Comparison of ENCODE assay signal across 11 mouse cellular contexts in the genomic region with DNA sequence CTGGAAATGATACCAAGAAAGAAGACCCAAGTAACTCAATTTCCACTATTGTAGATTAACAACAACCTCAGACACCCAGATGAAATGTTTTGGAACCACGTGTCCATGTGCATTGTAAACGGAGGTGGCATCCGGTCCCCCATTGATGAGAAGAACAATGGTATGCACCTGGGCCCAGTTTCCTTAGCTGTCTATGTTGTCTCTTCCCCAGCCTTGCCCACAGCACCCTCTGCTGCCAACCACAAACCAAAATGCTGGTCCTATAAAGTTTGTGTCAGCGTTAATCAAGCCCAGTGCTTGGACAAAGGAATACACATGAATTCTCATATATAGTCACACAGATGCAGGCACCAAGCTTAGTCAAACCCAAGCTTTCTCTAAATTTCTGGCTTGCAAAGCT. TPM values are rescaled to one million over a fixed set of nuclear protein-coding genes. Genes with fewer than 3 reads are reported as not detected.
DNase-seq lines count a peak whose midpoint lies in the region; ATAC-seq and TF ChIP-seq lines count a peak whose summit lies in the region.
"Had no signal": no experiment of that assay in that cellular context is flagged by ENCODE, and none has a peak within 500 bp of the region (broad histone marks: within the 10 kb centered on the region; RNA-seq: fewer than 3 reads in every experiment).

No protein-coding gene starts in this region.

- no peak for TF ChIP-seq POLR2A in bone marrow, adult 2 months (IDR thresholded peaks at IDR 0.05; ENCODE audit: borderline replicate concordance, control insufficient read depth, low read depth, low read length)

- TF ChIP-seq CTCF in forebrain, postnatal 0 days (IDR thresholded peaks at IDR 0.05; ENCODE audit: low read depth), result 0 out of 2 replicates have a peak, but pooled peaks have one; percentile 18
- peak; percentile 47 for TF ChIP-seq CTCF in liver, postnatal 0 days (IDR thresholded peaks at IDR 0.05; ENCODE audit: low read depth)
- peak; percentile 59 for TF ChIP-seq CTCF in bone marrow, adult 2 months (IDR thresholded peaks at IDR 0.05; ENCODE audit: control insufficient read depth, insufficient read depth, low read length)

- no peak overlapping the region for H3K4me2 ChIP-seq in forebrain, postnatal 0 days (ENCODE audit: low read depth)
- H3K4me2 ChIP-seq in forebrain, embryonic 16.5 days (ENCODE audit: low read length), result no peak overlapping the region
- no peak overlapping the region for H3K4me2 ChIP-seq in liver, postnatal 0 days (ENCODE audit: low read depth, low read length)
- H3K4me2 ChIP-seq in liver, embryonic 11.5 days, result no peak overlapping the region
- H3K4me2 ChIP-seq: liver, embryonic 13.5 days had no signal

- TF ChIP-seq EP300 in liver, postnatal 0 days (IDR thresholded peaks at IDR 0.05; ENCODE audit: low read depth), result no peak

- no peak overlapping the region for H3K4me3 ChIP-seq in forebrain, postnatal 0 days (ENCODE audit: low read depth, low read length)
- no peak overlapping the region for H3K4me3 ChIP-seq in forebrain, embryonic 16.5 days (replicated peaks; ENCODE audit: low read length)
- no peak overlapping the region for H3K4me3 ChIP-seq in liver, postnatal 0 days (ENCODE audit: low read depth, low read length)
- H3K4me3 ChIP-seq in liver, embryonic 11.5 days (ENCODE audit: low read depth, low read length), result no peak overlapping the region
- H3K4me3 ChIP-seq in bone marrow, adult 2 months (replicated peaks; ENCODE audit: control insufficient read depth, low read depth, low read length), result no peak overlapping the region
- H3K4me3 ChIP-seq: liver, embryonic 13.5 days; midbrain, embryonic 10.5 days had no signal

- H3K27me3 ChIP-seq in forebrain, postnatal 0 days (ENCODE audit: insufficient read depth, low read length), result no peaks in the 10 kb centered on the region
- no peaks in the 10 kb centered on the region for H3K27me3 ChIP-seq in forebrain, embryonic 16.5 days (replicated peaks; ENCODE audit: control insufficient read depth, insufficient read depth, low read length)
- H3K27me3 ChIP-seq in liver, postnatal 0 days (ENCODE audit: insufficient read depth, low read length), result no peaks in the 10 kb centered on the region
- H3K27me3 ChIP-seq in liver, embryonic 11.5 days (replicated peaks; ENCODE audit: control insufficient read depth, insufficient read depth, low read length), result no peaks in the 10 kb centered on the region
- H3K27me3 ChIP-seq: liver, embryonic 13.5 days had no signal

- H3K9me3 ChIP-seq in forebrain, postnatal 0 days (ENCODE audit: low read length), result no peaks in the 10 kb centered on the region
- H3K9me3 ChIP-seq in forebrain, embryonic 16.5 days (ENCODE audit: control insufficient read depth, low read length), result no peaks in the 10 kb centered on the region
- no peaks in the 10 kb centered on the region for H3K9me3 ChIP-seq in liver, postnatal 0 days (ENCODE audit: low read length)
- no peaks in the 10 kb centered on the region for H3K9me3 ChIP-seq in liver, embryonic 11.5 days (ENCODE audit: control insufficient read depth, low read length)
- H3K9me3 ChIP-seq: liver, embryonic 13.5 days; midbrain, embryonic 10.5 days had no signal

- H3K9ac ChIP-seq in forebrain, postnatal 0 days, result no peak overlapping the region
- H3K9ac ChIP-seq in forebrain, embryonic 16.5 days (replicated peaks; ENCODE audit: low read depth, low read length), result no peak overlapping the region
- no peak overlapping the region for H3K9ac ChIP-seq in liver, postnatal 0 days (replicated peaks)
- no peak overlapping the region for H3K9ac ChIP-seq in liver, embryonic 11.5 days (ENCODE audit: low read depth, low read length)
- H3K9ac ChIP-seq: liver, embryonic 13.5 days had no signal

- DNase-seq in forebrain, postnatal 0 days, result no peak
- no peak for DNase-seq in liver, postnatal 0 days
- no peak for DNase-seq in liver, embryonic 11.5 days (ENCODE audit: low spot score)
- DNase-seq in thymus, postnatal 0 days (ENCODE audit: low spot score), result peak; percentile 68
- no peak for DNase-seq in adrenal gland, postnatal 14 days
- DNase-seq in gastrocnemius, postnatal 14 days, result no peak
- DNase-seq: gastrocnemius, postnatal 10 days; liver, embryonic 13.5 days had no signal

- 80% methylated on average over 4 of the region's 4 CpGs for WGBS in forebrain, postnatal 0 days
- WGBS in forebrain, embryonic 16.5 days, result 82% methylated on average over 4 of the region's 4 CpGs
- WGBS in liver, postnatal 0 days (ENCODE audit: insufficient replicate concordance), result 74% methylated on average over 4 of the region's 4 CpGs
- 79% methylated on average over 4 of the region's 4 CpGs for WGBS in liver, embryonic 11.5 days
- WGBS in bone marrow, adult 2 months, result 57% methylated on average over 4 of the region's 4 CpGs

- no peak for ATAC-seq in forebrain, postnatal 0 days
- no peak for ATAC-seq in forebrain, embryonic 16.5 days
- peak; percentile 44; the same call in 1 of the 2 replicates for ATAC-seq in liver, postnatal 0 days
- no peak for ATAC-seq in liver, embryonic 11.5 days (replicated peaks; ENCODE audit: low FRiP score)

- intact Hi-C loops in gastrocnemius, postnatal 14 days (cut with DNase I; ENCODE audit: low total_unique reads), result loop anchor here (10.0 kb wide), 1 partner anchor 122 kb away; no protein-coding TSS in a partner anchor

- no peak overlapping the region for H3K27ac ChIP-seq in forebrain, postnatal 0 days (ENCODE audit: low read depth, low read length)
- H3K27ac ChIP-seq in forebrain, embryonic 16.5 days (ENCODE audit: low read length), result no peak overlapping the region
- no peak overlapping the region for H3K27ac ChIP-seq in liver, postnatal 0 days (ENCODE audit: low read depth)
- H3K27ac ChIP-seq in liver, embryonic 11.5 days (ENCODE audit: low read depth, low read length), result no peak overlapping the region
- H3K27ac ChIP-seq in bone marrow, adult 2 months (ENCODE audit: control insufficient read depth, insufficient read depth, low read depth, low read length, poor library complexity), result no peak overlapping the region
- H3K27ac ChIP-seq: liver, embryonic 13.5 days; midbrain, embryonic 10.5 days had no signal

- H3K4me1 ChIP-seq in forebrain, postnatal 0 days (ENCODE audit: insufficient read depth), result no peaks in the 10 kb centered on the region; the same call in 1 of the 2 replicates
- H3K4me1 ChIP-seq in forebrain, embryonic 16.5 days (replicated peaks; ENCODE audit: control insufficient read depth, insufficient read depth, low read length), result peaks cover 8% of the 10 kb centered on the region
- peaks cover 3% of the 10 kb centered on the region; the same call in 1 of the 2 replicates for H3K4me1 ChIP-seq in liver, postnatal 0 days (ENCODE audit: insufficient read depth)
- H3K4me1 ChIP-seq in liver, embryonic 11.5 days (replicated peaks; ENCODE audit: control insufficient read depth, insufficient read depth, low read length), result peaks cover 2% of the 10 kb centered on the region; the same call in 1 of the 2 replicates
- H3K4me1 ChIP-seq in bone marrow, adult 2 months (ENCODE audit: control insufficient read depth, insufficient read depth, low read length), result peaks cover 2% of the 10 kb centered on the region; the same call in 1 of the 2 replicates

- H3K36me3 ChIP-seq in forebrain, postnatal 0 days (ENCODE audit: insufficient read depth), result no peaks in the 10 kb centered on the region; the same call in 1 of the 2 replicates
- no peaks in the 10 kb centered on the region for H3K36me3 ChIP-seq in forebrain, embryonic 16.5 days (ENCODE audit: control insufficient read depth, insufficient read depth)
- H3K36me3 ChIP-seq in liver, postnatal 0 days (replicated peaks; ENCODE audit: insufficient read depth, low read length), result peaks cover 12% of the 10 kb centered on the region; the same call in 1 of the 2 replicates
- H3K36me3 ChIP-seq in liver, embryonic 11.5 days (ENCODE audit: control insufficient read depth, insufficient read depth, low read length), result no peaks in the 10 kb centered on the region
- H3K36me3 ChIP-seq: midbrain, embryonic 10.5 days had no signal

RNA-seq across cellular contexts. Expression of a gene that starts 39.3 kb away (rescaled TPM):
- 3.8 and 5.3 TPM in 2 replicates for total RNA-seq in forebrain, postnatal 0 days (2014; rRNA removed)
- polyA plus RNA-seq in forebrain, postnatal 0 days (2015; fragmentation: Nextera tagmentation; extraction: Ambion mirVana), result 1.4 and 1.5 TPM in 2 replicates
- 0.71 and 1.1 TPM in 2 replicates for polyA plus RNA-seq in forebrain, embryonic 16.5 days (2015; fragmentation: Nextera tagmentation; extraction: Ambion mirVana)
- 17.3 and 18.9 TPM in 2 replicates for polyA plus RNA-seq in liver, postnatal 0 days (2015; fragmentation: Nextera tagmentation; extraction: Ambion mirVana)
- polyA plus RNA-seq in liver, embryonic 11.5 days (2014; fragmentation: Nextera tagmentation; extraction: Ambion mirVana), result 6.3 and 7.3 TPM in 2 replicates
- polyA plus RNA-seq in bone marrow, adult 2 months (2011; ENCODE audit: insufficient read depth, insufficient read length, low replicate concordance, missing spikeins), result 1.8 TPM in 1 of 2 replicates, not detected in the other
- 1.2 and 1.5 TPM in 2 replicates for polyA plus RNA-seq in thymus, postnatal 0 days (2015; fragmentation: Nextera tagmentation; extraction: Ambion mirVana)
- total RNA-seq in adrenal gland, postnatal 14 days (2021), result 15.7 and 15.9 TPM in 2 replicates
- 1 to 10 TPM; 4.8 to 5.2 TPM for total RNA-seq in gastrocnemius, postnatal 14 days (2021)
